Mouse (Mus musculus) heart, embryonic 10.5 days (tissue): ENCODE measurements around the gene B3gnt3. TPM values are rescaled to one million over a fixed set of nuclear protein-coding genes. Genes with fewer than 3 reads are reported as not detected.

ENCODE experiments used
- polyA plus RNA-seq: library from polyadenylated mRNA; unstranded; fragments of >200 nt; fragmentation: Nextera tagmentation; extraction: Ambion mirVana; gene quantifications from 2 replicates; pipeline ENCODE4 v1.2.1, GENCODE M21; 2016

The B3gnt3 gene
- polyA plus RNA-seq, 1 experiment from 2014 or later: 1.6 TPM

Other genes starting within 250 kb of the B3gnt3 start
- 34.5 and 41.5 TPM in 2 replicates for gene Abhd8, start 238.1 kb downstream of the B3gnt3 start, polyA plus RNA-seq
- gene Mrpl34, start 236.8 kb downstream of the B3gnt3 start, polyA plus RNA-seq: 172 and 181 TPM in 2 replicates
- gene Dda1, start 232.6 kb downstream of the B3gnt3 start, polyA plus RNA-seq: 107 and 128 TPM in 2 replicates
- 0.73 and 2.7 TPM in 2 replicates for gene Ano8, start 215.8 kb downstream of the B3gnt3 start, polyA plus RNA-seq
- gene Gtpbp3, start 213.7 kb downstream of the B3gnt3 start, polyA plus RNA-seq: 13.2 and 14.7 TPM in 2 replicates
- gene Plvap, start 190.0 kb downstream of the B3gnt3 start, polyA plus RNA-seq: 174 and 198 TPM in 2 replicates
- 0.99 and 1.3 TPM in 2 replicates for gene Ccdc194, start 176.1 kb downstream of the B3gnt3 start, polyA plus RNA-seq
- gene Bst2, start 164.3 kb downstream of the B3gnt3 start, polyA plus RNA-seq: 16.8 and 20.7 TPM in 2 replicates
- 71.9 and 75.6 TPM in 2 replicates for gene Mvb12a, start 158.9 kb downstream of the B3gnt3 start, polyA plus RNA-seq
- gene Tmem221, start 142.9 kb downstream of the B3gnt3 start, polyA plus RNA-seq: 0.37 and 0.97 TPM in 2 replicates
- gene Nxnl1, start 135.2 kb downstream of the B3gnt3 start, polyA plus RNA-seq: not detected in 2 replicates
- gene Slc27a1, start 132.9 kb downstream of the B3gnt3 start, polyA plus RNA-seq: 19.0 and 19.4 TPM in 2 replicates
- gene Pgls, start 109.6 kb downstream of the B3gnt3 start, polyA plus RNA-seq: 195 and 228 TPM in 2 replicates
- 1.6 and 3.6 TPM in 2 replicates for gene Fam129c, start 104.1 kb downstream of the B3gnt3 start, polyA plus RNA-seq
- gene Colgalt1, start 90.8 kb downstream of the B3gnt3 start, polyA plus RNA-seq: 54.4 and 60.5 TPM in 2 replicates
- gene Unc13a, start 30.0 kb downstream of the B3gnt3 start, polyA plus RNA-seq: 0.31 and 0.48 TPM in 2 replicates
- gene Jak3, start 25.5 kb downstream of the B3gnt3 start, polyA plus RNA-seq: 6.7 and 9.7 TPM in 2 replicates
- gene Insl3, start 12.6 kb downstream of the B3gnt3 start, polyA plus RNA-seq: 0.99 and 1.5 TPM in 2 replicates
- gene Fcho1, start 23.9 kb upstream of the B3gnt3 start, polyA plus RNA-seq: 2.0 and 3.1 TPM in 2 replicates
- gene Zfp709, start 180.2 kb upstream of the B3gnt3 start, polyA plus RNA-seq: 5.1 and 5.2 TPM in 2 replicates
- 2.5 and 3.6 TPM in 2 replicates for gene Zfp882, start 206.8 kb upstream of the B3gnt3 start, polyA plus RNA-seq
- gene Zfp617, start 206.8 kb upstream of the B3gnt3 start, polyA plus RNA-seq: 29.4 and 31.3 TPM in 2 replicates
- gene Zfp961, start 249.2 kb upstream of the B3gnt3 start, polyA plus RNA-seq: 16.2 and 19.5 TPM in 2 replicates